Mouse (Mus musculus) heart, postnatal 25 days (tissue): ENCODE measurements around the gene Cfap299. TPM values are rescaled to one million over a fixed set of nuclear protein-coding genes. Genes with fewer than 3 reads are reported as not detected.

Experiments
- DNase-seq: peaks from one replicate; pipeline ENCODE4 v3.0.0; 2022; ENCODE audit warnings: low spot score
- intact Hi-C: fragments of 180-260 bp; cut with DNase I; formaldehyde crosslinking; loops from one replicate; pipeline ENCODE4 v1.15.1; 2025
- total RNA-seq, 2 experiments: library from RNA; stranded (reverse); gene quantifications; 2 replicates each; pipeline ENCODE4 v1.2.3; 2021

Cfap299 gene
- total RNA-seq, 2 experiments from 2014 or later: not detected

DNA sequence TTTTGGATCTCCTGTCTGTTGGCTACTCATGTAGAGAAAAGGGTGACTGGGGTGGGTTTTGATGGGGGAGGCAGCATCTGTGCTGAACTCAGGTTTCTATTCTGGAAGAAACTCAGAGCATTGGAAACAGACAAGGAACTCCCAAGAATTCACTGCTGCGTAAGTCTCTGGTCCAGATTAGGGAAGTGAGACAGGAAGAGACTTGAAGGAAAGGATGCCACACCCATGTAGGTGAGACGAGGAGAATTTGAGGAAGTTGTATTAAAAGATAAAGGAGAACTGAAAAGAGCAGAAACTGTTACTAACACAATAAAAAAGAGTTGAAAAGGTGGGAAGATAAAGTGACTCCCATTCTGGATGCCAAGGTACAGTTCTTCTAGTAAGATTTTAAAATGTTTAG lies 249.3 kb downstream of the Cfap299 start:
- DNase-seq: no peak
- intact Hi-C loops: no loop called here

- intact Hi-C loops: no loop called here
Observed at GRCm38 (mm10) chr5:98580811-98581210, 251.7 kb downstream of the Cfap299 start.

GRCm38 (mm10) chr5:98582051-98582450 lies 252.9 kb downstream of the Cfap299 start:
- no peak for DNase-seq
- intact Hi-C loops: no loop called here

More at GRCm38 (mm10) chr5:98580811-98581210, 251.7 kb downstream of the Cfap299 start:
- no peak for DNase-seq

DNA sequence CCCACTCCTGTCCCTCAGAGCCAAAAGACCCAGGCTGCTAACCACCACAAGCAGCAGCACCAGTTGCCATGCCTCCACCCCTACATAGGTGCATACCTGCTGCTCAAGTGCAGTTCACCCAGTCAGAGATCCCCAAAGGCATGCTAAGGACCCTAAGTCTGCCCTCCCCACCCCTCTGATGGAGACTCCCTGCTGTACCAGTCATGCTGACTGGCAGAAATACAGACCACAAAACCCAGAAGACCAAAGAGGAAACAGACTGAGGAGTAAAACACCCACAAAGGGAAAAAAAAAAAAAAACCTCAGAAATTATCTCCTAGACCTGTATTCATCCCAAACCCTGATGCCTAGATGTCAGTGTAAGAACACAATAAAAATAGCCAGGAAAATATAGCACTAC lies 256.8 kb downstream of the Cfap299 start:
- intact Hi-C loops: no loop called here
- no peak for DNase-seq

DNA sequence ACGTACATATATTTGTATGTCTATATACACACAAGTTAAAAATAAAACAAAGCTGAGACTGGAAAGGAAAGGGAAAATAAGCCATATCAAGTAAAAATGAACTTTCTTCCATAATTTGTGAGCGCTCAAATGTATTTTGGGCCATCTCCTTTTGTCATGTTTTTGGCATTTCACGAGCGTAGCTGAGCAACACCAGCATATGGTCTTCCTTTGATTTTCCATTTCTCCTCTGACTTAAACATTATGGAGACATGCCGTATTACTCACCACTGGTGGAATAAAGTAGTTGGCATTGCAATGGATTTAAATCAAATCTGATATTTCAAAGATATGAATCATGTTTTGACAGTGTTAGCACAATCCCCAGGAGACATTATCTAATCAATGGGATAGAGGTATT lies 284.4 kb downstream of the Cfap299 start:
- DNase-seq: no peak
- intact Hi-C loops: no loop called here

GRCm38 (mm10) chr5:98616902-98617301 lies 287.8 kb downstream of the Cfap299 start:
- DNase-seq: no peak
- intact Hi-C loops: no loop called here

DNA sequence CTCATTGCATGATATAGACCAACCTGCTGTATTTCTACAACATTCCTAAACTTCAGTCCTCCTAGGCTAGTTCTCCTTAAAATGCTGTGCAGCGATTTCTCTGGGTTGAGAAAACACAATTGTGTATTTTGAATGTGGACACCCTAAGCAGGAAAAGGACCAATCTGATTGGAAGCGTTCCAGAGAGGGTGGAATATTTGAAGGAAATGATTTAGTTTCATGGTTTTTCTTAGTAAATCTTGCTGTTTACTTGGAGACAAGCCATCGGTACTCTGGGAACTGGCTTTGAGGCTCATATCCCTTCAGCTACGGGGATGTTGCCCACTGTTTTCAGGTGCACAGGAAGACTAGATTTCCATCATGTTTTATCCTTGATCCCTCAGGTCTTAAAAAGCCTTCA lies 288.3 kb downstream of the Cfap299 start:
- intact Hi-C loops: no loop called here
- no peak for DNase-seq

- no peak for DNase-seq
Observed at GRCm38 (mm10) chr5:98650345-98650744, 321.2 kb downstream of the Cfap299 start.

GRCm38 (mm10) chr5:98651049-98651448 lies 321.9 kb downstream of the Cfap299 start:
- no peak for DNase-seq
- intact Hi-C loops: no loop called here

More at GRCm38 (mm10) chr5:98650345-98650744, 321.2 kb downstream of the Cfap299 start:
- intact Hi-C loops: no loop called here

DNA sequence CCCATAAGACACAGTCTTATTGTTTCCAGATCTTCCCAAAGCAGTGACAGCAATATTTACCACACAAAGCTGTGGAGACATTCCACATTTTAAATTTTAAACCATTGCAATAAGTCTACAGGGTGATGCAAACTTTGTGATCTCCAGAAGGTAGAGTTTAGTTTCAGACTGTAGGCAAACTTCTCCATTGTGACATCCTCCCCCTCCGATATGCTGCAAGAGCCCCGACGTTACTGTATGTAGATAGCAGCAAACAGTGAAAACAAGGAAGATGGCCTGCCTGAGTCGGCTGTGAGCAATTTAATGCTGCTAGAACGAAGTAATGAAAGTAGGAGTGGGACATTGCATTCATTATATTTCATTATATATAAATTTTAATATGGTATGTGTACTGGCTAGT lies 359.1 kb downstream of the Cfap299 start:
- intact Hi-C loops: no loop called here
- DNase-seq: no peak

- intact Hi-C loops: no loop called here
- no peak for DNase-seq
Observed at GRCm38 (mm10) chr5:98692070-98692469, 363.0 kb downstream of the Cfap299 start.

GRCm38 (mm10) chr5:98696336-98696735 lies 367.2 kb downstream of the Cfap299 start:
- intact Hi-C loops: no loop called here
- DNase-seq: no peak

- DNase-seq: no peak
- intact Hi-C loops: no loop called here
Observed at GRCm38 (mm10) chr5:98703963-98704362, 374.9 kb downstream of the Cfap299 start.

DNA sequence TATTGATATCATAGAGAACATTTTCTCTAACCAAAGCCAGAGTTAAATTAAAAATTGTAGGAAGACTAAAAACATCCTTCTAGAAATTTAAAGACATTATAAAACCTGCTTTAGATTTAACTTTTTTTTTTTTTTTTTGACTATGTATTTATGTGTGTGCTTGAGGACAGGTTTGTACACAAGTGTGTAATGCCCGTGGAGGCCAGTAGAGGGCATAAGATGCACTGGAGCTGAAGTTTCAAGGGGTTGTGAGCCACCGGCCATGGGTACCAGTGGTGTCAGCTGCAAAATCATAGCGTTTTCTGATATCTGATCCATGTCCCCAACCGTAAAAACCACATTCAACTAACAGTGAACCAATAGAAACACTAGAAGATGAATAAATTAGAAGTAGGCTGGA lies 377.5 kb downstream of the Cfap299 start:
- intact Hi-C loops: no loop called here
- DNase-seq: no peak

DNA sequence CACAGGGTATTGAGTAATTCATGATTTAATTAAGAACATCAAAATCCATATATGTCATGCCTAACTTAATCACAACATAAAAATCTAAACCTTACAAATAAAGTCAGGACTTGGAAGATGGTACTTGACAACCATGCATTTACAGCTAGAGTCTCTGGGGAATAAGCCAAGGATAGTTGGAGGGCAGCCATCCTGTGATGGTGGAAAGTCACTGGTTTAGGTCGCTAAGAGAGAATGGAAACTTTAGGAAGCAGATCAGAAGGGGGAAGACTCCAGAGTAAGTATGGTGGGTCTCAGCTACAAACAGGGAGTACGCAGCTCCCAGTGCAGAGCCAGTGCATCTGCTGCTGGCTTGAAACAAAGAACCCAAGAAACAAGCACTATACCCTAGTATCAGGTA lies 386.3 kb downstream of the Cfap299 start:
- no peak for DNase-seq
- intact Hi-C loops: no loop called here

GRCm38 (mm10) chr5:98732157-98733009 lies 403.3 kb downstream of the Cfap299 start:
- intact Hi-C loops: no loop called here
- DNase-seq: no peak

DNA sequence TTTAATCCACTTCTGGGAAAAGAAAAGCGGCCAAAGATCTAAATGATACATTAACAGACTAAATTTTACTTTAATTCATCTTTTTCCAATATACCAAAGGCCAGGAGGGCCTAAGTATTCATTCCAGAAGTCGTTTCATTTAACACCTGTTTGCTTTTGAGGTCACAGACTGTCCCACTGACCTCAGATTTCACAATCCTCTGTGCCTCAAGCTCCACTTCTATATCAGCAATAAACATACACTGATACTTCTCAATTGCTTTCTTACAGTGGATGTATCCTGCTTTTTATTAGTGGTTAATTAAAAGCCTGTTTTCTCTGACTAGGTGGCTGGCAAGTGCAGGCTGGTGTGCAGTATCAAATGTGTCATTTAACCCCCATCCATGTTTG lies 403.9 kb downstream of the Cfap299 start:
- no peak for DNase-seq
- intact Hi-C loops: no loop called here

DNA sequence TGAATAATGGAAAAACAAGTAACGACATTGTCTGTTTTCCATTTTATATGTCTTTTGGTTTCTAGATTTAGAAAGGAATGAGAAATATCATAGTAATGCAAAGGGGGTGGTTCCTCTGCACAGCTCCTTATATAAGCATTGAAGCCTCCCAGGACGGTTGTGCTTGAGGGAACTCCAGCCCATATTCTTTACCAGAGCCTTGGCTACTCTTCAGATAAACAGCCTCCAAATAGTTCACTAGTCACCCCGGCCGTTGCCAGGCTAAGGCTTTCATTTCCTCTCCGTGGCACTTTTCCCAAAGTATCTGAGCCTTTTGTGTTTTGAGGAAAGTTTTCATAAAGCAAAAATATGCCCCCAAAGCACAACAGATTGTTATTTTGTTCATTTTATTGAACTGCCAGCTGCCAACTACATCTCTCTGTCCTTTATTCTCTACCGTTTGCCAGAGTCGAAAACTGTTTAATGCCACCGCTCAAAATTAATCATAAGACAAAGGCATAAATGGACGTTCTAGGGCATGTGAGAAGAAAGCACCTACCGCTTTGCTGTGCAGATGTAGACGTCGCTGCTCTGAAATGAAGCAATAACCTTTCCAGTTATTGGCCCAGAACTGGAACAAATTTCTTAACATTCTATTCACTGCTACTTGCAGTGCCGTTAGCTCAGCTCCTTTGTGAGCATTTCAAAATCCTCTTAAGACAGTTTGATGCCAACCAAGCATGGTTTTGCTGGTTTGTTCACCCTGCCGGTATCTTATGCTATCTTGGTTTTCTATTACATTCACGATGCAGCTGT lies 433.0 kb downstream of the Cfap299 start:
- intact Hi-C loops: no loop called here

GRCm38 (mm10) chr5:98778588-98778987 lies 449.5 kb downstream of the Cfap299 start:
- intact Hi-C loops: no loop called here
- DNase-seq: no peak

More for the DNA sequence above, 433.0 kb downstream of the Cfap299 start:
- no peak for DNase-seq

DNA sequence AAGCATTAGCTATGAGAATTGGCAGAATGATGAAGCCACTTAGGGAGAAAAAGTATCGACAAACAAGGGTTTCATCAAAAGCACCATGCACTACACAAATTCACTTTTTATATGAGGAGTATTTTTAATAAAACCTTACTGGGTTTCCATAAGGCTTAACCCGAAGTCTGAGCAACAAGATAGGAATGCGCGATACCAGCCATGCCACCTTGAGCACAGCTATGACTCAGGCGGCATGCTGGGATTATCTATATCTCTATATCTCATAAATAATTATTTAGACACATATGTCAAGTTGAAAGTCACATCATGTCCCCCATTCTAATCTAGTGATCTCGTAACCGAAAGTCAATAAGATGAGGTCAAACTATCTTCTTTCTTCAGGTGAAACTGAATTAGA lies 453.0 kb downstream of the Cfap299 start:
- DNase-seq: no peak
- intact Hi-C loops: no loop called here

DNA sequence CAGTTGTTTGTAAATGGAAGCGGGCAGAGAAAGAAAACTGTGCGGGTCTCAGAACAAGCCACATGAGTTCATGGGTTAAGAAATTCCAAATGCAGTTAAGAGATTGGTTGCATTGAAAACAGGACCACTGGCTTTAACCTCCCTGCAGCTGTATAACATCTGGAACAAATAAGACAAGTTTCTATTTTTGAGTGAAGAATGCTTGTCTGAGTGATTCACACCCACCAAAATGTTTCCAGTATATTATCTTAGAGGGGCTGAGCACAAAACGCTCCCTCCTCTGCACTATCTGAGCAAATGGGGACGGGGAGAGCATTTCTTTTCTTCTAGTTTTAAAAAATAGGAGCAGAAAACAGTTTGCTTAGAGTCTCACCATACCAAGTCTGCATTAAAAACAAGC lies 458.6 kb downstream of the Cfap299 start:
- intact Hi-C loops: no loop called here
- no peak for DNase-seq
